Mouse (Mus musculus): ENCODE results near the gene Chst8. TPM values are rescaled to one million over a fixed set of nuclear protein-coding genes. Genes with fewer than 3 reads are reported as not detected.

Chst8 gene
- polyA plus RNA-seq, 1 experiment from 2014 or later, result 0.91 TPM

GRCm38 (mm10) chr7:34685176-34685575 lies 127.3 kb downstream of the Chst8 start:
- no peak for ATAC-seq (ENCODE audit: extremely low read depth, insufficient number of reproducible peaks, low FRiP score, low TSS enrichment)
- H3K27me3 ChIP-seq (replicated peaks), result peaks cover 56% of the 10 kb centered on the region
- H3K4me2 ChIP-seq, result no peak overlapping the region
- no peaks in the 10 kb centered on the region for H3K36me3 ChIP-seq
- H3K27ac ChIP-seq (replicated peaks), result no peak overlapping the region
- no peak overlapping the region for H3K4me3 ChIP-seq
- peaks cover 17% of the 10 kb centered on the region for H3K4me1 ChIP-seq
- WGBS, result 58% methylated on average over 4 of the region's 4 CpGs
- no peaks in the 10 kb centered on the region for H3K9me3 ChIP-seq
- no peak overlapping the region for H3K9ac ChIP-seq

GRCm38 (mm10) chr7:34680771-34681421 lies 131.6 kb downstream of the Chst8 start:
- Histone ChIP-seq H3K4me1 (peaks cover 7% of the 10 kb centered on the region), H3K27me3 (replicated peaks) (peaks cover 49% of the 10 kb centered on the region), H3K4me3 (no peak overlapping the region), H3K9me3 (no peaks in the 10 kb centered on the region), H3K4me2 (no peak overlapping the region), H3K9ac (no peak overlapping the region), H3K36me3 (no peaks in the 10 kb centered on the region), H3K27ac (replicated peaks) (no peak overlapping the region)
- 30% methylated on average over 15 of the region's 15 CpGs for WGBS
- no peak for ATAC-seq (ENCODE audit: extremely low read depth, insufficient number of reproducible peaks, low FRiP score, low TSS enrichment)

- H3K9ac ChIP-seq, result no peak overlapping the region
- H3K36me3 ChIP-seq, result no peaks in the 10 kb centered on the region
- H3K4me2 ChIP-seq, result no peak overlapping the region
- H3K27me3 ChIP-seq (replicated peaks), result peaks cover 49% of the 10 kb centered on the region
- H3K27ac ChIP-seq (replicated peaks), result no peak overlapping the region
- H3K4me1 ChIP-seq, result peaks cover 13% of the 10 kb centered on the region
- no peak for ATAC-seq (ENCODE audit: extremely low read depth, insufficient number of reproducible peaks, low FRiP score, low TSS enrichment)
- H3K4me3 ChIP-seq, result no peak overlapping the region
- 71% methylated on average over 2 of the region's 2 CpGs for WGBS
- H3K9me3 ChIP-seq, result no peaks in the 10 kb centered on the region
Measured at GRCm38 (mm10) chr7:34679886-34680285, 132.6 kb downstream of the Chst8 start.

GRCm38 (mm10) chr7:34675831-34676514 lies 136.5 kb downstream of the Chst8 start:
- H3K9me3 ChIP-seq, result no peaks in the 10 kb centered on the region
- H3K4me1 ChIP-seq, result peaks cover 11% of the 10 kb centered on the region
- no peak for ATAC-seq (ENCODE audit: extremely low read depth, insufficient number of reproducible peaks, low FRiP score, low TSS enrichment)
- 6% methylated on average over 33 of the region's 33 CpGs for WGBS
- no peak overlapping the region for H3K9ac ChIP-seq
- H3K27me3 ChIP-seq (replicated peaks), result peaks cover 57% of the 10 kb centered on the region
- H3K27ac ChIP-seq (replicated peaks), result no peak overlapping the region
- H3K36me3 ChIP-seq, result no peaks in the 10 kb centered on the region
- peak overlapping the region; percentile 59 for H3K4me2 ChIP-seq
- peak overlapping the region; percentile 37 for H3K4me3 ChIP-seq

GRCm38 (mm10) chr7:34675120-34675790 lies 137.3 kb downstream of the Chst8 start:
- H3K4me2 ChIP-seq, result peak overlapping the region; percentile 59
- 12% methylated on average over 42 of the region's 42 CpGs for WGBS

GRCm38 (mm10) chr7:34672916-34673315 lies 139.6 kb downstream of the Chst8 start:
- Histone ChIP-seq H3K27ac (replicated peaks) (no peak overlapping the region), H3K9ac (no peak overlapping the region), H3K36me3 (no peaks in the 10 kb centered on the region), H3K4me2 (no peak overlapping the region), H3K4me3 (no peak overlapping the region), H3K27me3 (replicated peaks) (peaks cover 44% of the 10 kb centered on the region), H3K9me3 (no peaks in the 10 kb centered on the region), H3K4me1 (peaks cover 12% of the 10 kb centered on the region)
- WGBS, result 51% methylated on average over 4 of the region's 4 CpGs
- ATAC-seq (ENCODE audit: extremely low read depth, insufficient number of reproducible peaks, low FRiP score, low TSS enrichment), result no peak

More at GRCm38 (mm10) chr7:34675120-34675790, 137.3 kb downstream of the Chst8 start:
- Histone ChIP-seq H3K36me3 (no peaks in the 10 kb centered on the region), H3K9ac (no peak overlapping the region), H3K4me3 (peak overlapping the region; percentile 37), H3K27ac (replicated peaks) (no peak overlapping the region), H3K4me1 (peaks cover 7% of the 10 kb centered on the region), H3K9me3 (no peaks in the 10 kb centered on the region), H3K27me3 (replicated peaks) (peaks cover 53% of the 10 kb centered on the region)
- no peak for ATAC-seq (ENCODE audit: extremely low read depth, insufficient number of reproducible peaks, low FRiP score, low TSS enrichment)

GRCm38 (mm10) chr7:34671911-34672310 lies 140.6 kb downstream of the Chst8 start:
- 2% methylated on average over 6 of the region's 6 CpGs for WGBS
- ATAC-seq (ENCODE audit: extremely low read depth, insufficient number of reproducible peaks, low FRiP score, low TSS enrichment), result no peak

GRCm38 (mm10) chr7:34670778-34671177 lies 141.7 kb downstream of the Chst8 start:
- ATAC-seq (ENCODE audit: extremely low read depth, insufficient number of reproducible peaks, low FRiP score, low TSS enrichment), result no peak
- peaks cover 38% of the 10 kb centered on the region for H3K27me3 ChIP-seq (replicated peaks)
- H3K36me3 ChIP-seq, result no peaks in the 10 kb centered on the region
- H3K4me3 ChIP-seq, result no peak overlapping the region
- H3K27ac ChIP-seq (replicated peaks), result no peak overlapping the region
- peaks cover 9% of the 10 kb centered on the region for H3K4me1 ChIP-seq
- no peaks in the 10 kb centered on the region for H3K9me3 ChIP-seq
- no peak overlapping the region for H3K4me2 ChIP-seq
- no peak overlapping the region for H3K9ac ChIP-seq
- 61% methylated on average over 3 of the region's 3 CpGs for WGBS

More at GRCm38 (mm10) chr7:34671911-34672310, 140.6 kb downstream of the Chst8 start:
- no peaks in the 10 kb centered on the region for H3K36me3 ChIP-seq
- H3K27me3 ChIP-seq (replicated peaks), result peaks cover 44% of the 10 kb centered on the region
- no peak overlapping the region for H3K4me2 ChIP-seq
- no peak overlapping the region for H3K27ac ChIP-seq (replicated peaks)
- H3K9ac ChIP-seq, result no peak overlapping the region
- no peaks in the 10 kb centered on the region for H3K9me3 ChIP-seq
- peaks cover 12% of the 10 kb centered on the region for H3K4me1 ChIP-seq
- H3K4me3 ChIP-seq, result no peak overlapping the region

GRCm38 (mm10) chr7:34669336-34669735 lies 143.2 kb downstream of the Chst8 start:
- Histone ChIP-seq H3K9me3 (no peaks in the 10 kb centered on the region), H3K27me3 (replicated peaks) (peaks cover 26% of the 10 kb centered on the region), H3K4me3 (no peak overlapping the region), H3K27ac (replicated peaks) (no peak overlapping the region), H3K36me3 (no peaks in the 10 kb centered on the region), H3K9ac (no peak overlapping the region), H3K4me1 (peaks cover 6% of the 10 kb centered on the region; the same call in 1 of the 2 replicates), H3K4me2 (peak overlapping the region; percentile 9; the same call in 1 of the 2 replicates)
- ATAC-seq (ENCODE audit: extremely low read depth, insufficient number of reproducible peaks, low FRiP score, low TSS enrichment), result no peak
- WGBS, result 12% methylated on average over 9 of the region's 9 CpGs

- no peak for ATAC-seq (ENCODE audit: extremely low read depth, insufficient number of reproducible peaks, low FRiP score, low TSS enrichment)
- Histone ChIP-seq H3K36me3 (no peaks in the 10 kb centered on the region), H3K4me3 (no peak overlapping the region), H3K4me2 (no peak overlapping the region), H3K4me1 (peaks cover 6% of the 10 kb centered on the region; the same call in 1 of the 2 replicates), H3K9ac (no peak overlapping the region), H3K27ac (replicated peaks) (no peak overlapping the region), H3K27me3 (replicated peaks) (peaks cover 20% of the 10 kb centered on the region), H3K9me3 (no peaks in the 10 kb centered on the region)
- 80% methylated on average over 16 of the region's 16 CpGs for WGBS
Measured at GRCm38 (mm10) chr7:34667874-34668273, 144.6 kb downstream of the Chst8 start.

GRCm38 (mm10) chr7:34663145-34663544 lies 149.4 kb downstream of the Chst8 start:
- H3K27ac ChIP-seq (replicated peaks), result no peak overlapping the region
- peaks cover 16% of the 10 kb centered on the region; the same call in 1 of the 2 replicates for H3K27me3 ChIP-seq (replicated peaks)
- H3K4me1 ChIP-seq, result no peaks in the 10 kb centered on the region
- no peak overlapping the region for H3K4me3 ChIP-seq
- H3K9me3 ChIP-seq, result no peaks in the 10 kb centered on the region
- no peak overlapping the region for H3K9ac ChIP-seq
- ATAC-seq (ENCODE audit: extremely low read depth, insufficient number of reproducible peaks, low FRiP score, low TSS enrichment), result no peak
- 27% methylated on average over 7 of the region's 7 CpGs for WGBS
- no peaks in the 10 kb centered on the region for H3K36me3 ChIP-seq
- H3K4me2 ChIP-seq, result no peak overlapping the region
